Mouse (Mus musculus): ENCODE data around the gene Lipe.

GRCm38 (mm10) chr7:25380392-25381283 lies 17.9 kb downstream of the Lipe start:
- TF ChIP-seq GATA1 (IDR thresholded peaks at IDR 0.05; ENCODE audit: borderline replicate concordance, low read length), result no peak
- no peak for TF ChIP-seq FLI1 (IDR thresholded peaks at IDR 0.05; ENCODE audit: low read length)

Data from megakaryocyte, embryonic 14.5 days (primary cell).